ENCODE assay signal across 17 mouse cellular contexts in genomic region chr8:107377346-107377745, GRCm38 (mm10).
"Had no signal": no experiment of that assay in that cellular context is flagged by ENCODE, and none has a peak within 500 bp of the region (broad histone marks: within the 10 kb centered on the region; RNA-seq: fewer than 3 reads in every experiment).

No protein-coding gene starts in this region.

- H3K9ac ChIP-seq: lung, embryonic 15.5 days; midbrain, embryonic 12.5 days; neural tube, embryonic 12.5 days; stomach, embryonic 15.5 days had no signal

- H3K27ac ChIP-seq: lung, embryonic 15.5 days; macrophage; midbrain, embryonic 12.5 days; neural tube, embryonic 12.5 days; stomach, embryonic 15.5 days; stomach, postnatal 0 days had no signal

- H3K9me3 ChIP-seq: lung, embryonic 15.5 days; midbrain, embryonic 12.5 days; neural tube, embryonic 12.5 days; stomach, embryonic 15.5 days had no signal

- H3K4me3 ChIP-seq: lung, embryonic 15.5 days; megakaryocyte, embryonic 14.5 days; midbrain, embryonic 12.5 days; neural tube, embryonic 12.5 days; stomach, embryonic 15.5 days had no signal

- H3K4me1 ChIP-seq: lung, embryonic 15.5 days; midbrain, embryonic 12.5 days; neural tube, embryonic 12.5 days; stomach, embryonic 15.5 days had no signal

- ATAC-seq: lung, postnatal 0 days; midbrain, embryonic 16.5 days had no signal

- H3K27me3 ChIP-seq: lung, embryonic 15.5 days; megakaryocyte, embryonic 14.5 days; midbrain, embryonic 12.5 days; neural tube, embryonic 12.5 days; stomach, embryonic 15.5 days had no signal

- H3K4me2 ChIP-seq: lung, embryonic 15.5 days; midbrain, embryonic 12.5 days; neural tube, embryonic 12.5 days; stomach, embryonic 15.5 days had no signal

- DNase-seq: lung, adult 2 months; lung, postnatal 14 days; lung, postnatal 36 days; midbrain, embryonic 14.5 days; right cerebral cortex, postnatal 14 days; thymus, adult 2 months; thymus, postnatal 25 days; thymus, postnatal 4 days had no signal
